Mouse (Mus musculus) naive thymus-derived CD4-positive, alpha-beta T cell, adult 2 months (primary cell): ENCODE data around the gene Nrxn3.

Experiments used
- DNase-seq: peaks from one replicate; pipeline ENCODE4 v3.0.0-alpha.2; 2011; ENCODE audit warnings: low read depth

Nrxn3 gene

GRCm38 (mm10) chr12:90131927-90132869, 1409.5 kb downstream of the Nrxn3 start:
- no peak for DNase-seq

DNA sequence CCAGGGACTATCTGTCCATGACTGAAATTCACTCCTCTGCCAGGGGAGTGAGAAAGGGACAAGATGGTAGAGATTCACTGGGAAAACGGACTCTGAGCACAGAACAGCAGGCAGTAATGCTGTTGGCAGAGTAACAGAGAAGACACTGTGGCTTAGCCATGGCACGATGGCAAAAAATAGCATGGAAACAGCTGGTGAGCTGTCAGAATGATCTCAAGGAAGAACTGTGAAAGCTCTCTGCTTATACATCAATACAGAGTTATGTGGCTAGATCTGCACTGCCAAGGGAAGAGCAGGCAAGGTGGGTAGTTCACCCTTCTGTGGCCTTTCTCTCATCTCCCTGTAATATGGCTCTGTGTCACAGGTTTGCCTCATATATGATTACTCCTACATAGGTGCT, 1419.3 kb downstream of the Nrxn3 start:
- DNase-seq = no peak

DNA sequence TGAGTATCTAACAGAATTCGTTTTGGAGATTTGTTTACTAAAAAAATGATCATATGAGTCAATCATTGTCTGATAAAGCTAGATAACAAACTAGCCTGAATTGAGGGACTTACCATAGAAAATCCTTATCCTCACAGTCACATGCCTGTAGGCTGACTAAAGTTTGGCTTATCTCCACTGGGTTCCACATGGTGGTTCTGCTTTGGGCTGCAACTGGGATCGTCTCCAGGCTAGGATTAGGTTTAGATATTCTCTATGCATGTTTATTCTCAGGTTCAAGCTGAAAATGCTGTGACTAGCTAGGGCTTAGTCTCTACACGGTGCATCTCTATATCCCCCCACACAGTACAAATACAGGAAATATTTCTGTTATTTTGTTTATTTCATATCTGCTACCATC, 1421.6 kb downstream of the Nrxn3 start:
- no peak for DNase-seq

- DNase-seq = no peak
These were observed 1435.6 kb downstream of the Nrxn3 start for GRCm38 (mm10) chr12:90158131-90158772.

GRCm38 (mm10) chr12:90159911-90160310, 1437.2 kb downstream of the Nrxn3 start:
- no peak for DNase-seq

- no peak for DNase-seq
These were observed 1443.4 kb downstream of the Nrxn3 start for GRCm38 (mm10) chr12:90166118-90166517.

DNA sequence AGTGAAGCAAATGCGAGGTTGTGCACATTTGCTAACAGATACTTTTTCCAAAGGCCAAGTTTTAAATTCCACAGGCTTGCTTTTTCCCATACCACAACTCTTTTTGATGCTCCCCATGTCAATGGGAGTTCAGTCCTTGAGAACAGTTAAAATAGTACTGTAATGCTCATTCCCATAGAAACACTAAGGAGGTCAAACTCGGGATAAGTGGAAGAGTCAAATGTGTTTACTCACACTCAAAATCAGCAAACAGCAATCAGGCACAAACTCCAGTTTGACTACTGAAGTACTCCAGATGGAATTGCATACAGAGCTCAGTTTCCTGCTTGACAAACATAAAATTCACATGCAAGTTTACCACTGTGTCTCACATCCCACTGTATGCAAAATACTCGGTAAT, 1458.9 kb downstream of the Nrxn3 start:
- DNase-seq = no peak

DNA sequence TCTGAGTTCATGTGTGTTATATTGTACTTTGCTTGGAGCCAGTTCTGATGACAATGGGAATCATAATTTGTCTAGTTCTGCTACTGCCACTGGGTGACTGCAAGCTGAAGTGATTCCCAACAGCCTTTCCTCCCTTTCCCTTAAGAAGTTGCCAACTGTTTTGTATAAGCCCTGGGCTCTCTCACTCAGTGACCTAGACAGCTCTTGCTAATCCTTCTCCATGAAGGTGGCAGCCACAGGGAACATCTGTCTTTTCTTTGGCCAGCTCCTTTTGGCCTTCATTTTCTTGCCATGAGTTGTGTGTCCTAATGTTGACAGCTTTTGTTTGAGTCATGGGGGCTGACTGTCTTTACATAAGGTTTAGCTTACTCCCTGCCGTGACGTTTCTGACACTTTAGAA, 1460.3 kb downstream of the Nrxn3 start:
- no peak for DNase-seq

GRCm38 (mm10) chr12:90196161-90196560, 1473.5 kb downstream of the Nrxn3 start:
- no peak for DNase-seq

GRCm38 (mm10) chr12:90197994-90198393, 1475.3 kb downstream of the Nrxn3 start:
- DNase-seq = no peak

- no peak for DNase-seq
These were observed 1479.8 kb downstream of the Nrxn3 start for GRCm38 (mm10) chr12:90202501-90202900.

- no peak for DNase-seq
These were observed 1488.7 kb downstream of the Nrxn3 start for GRCm38 (mm10) chr12:90211410-90211809.

- no peak for DNase-seq
These were observed 1494.4 kb downstream of the Nrxn3 start for GRCm38 (mm10) chr12:90217060-90217459.

GRCm38 (mm10) chr12:90229062-90229461, 1506.4 kb downstream of the Nrxn3 start:
- no peak for DNase-seq

DNA sequence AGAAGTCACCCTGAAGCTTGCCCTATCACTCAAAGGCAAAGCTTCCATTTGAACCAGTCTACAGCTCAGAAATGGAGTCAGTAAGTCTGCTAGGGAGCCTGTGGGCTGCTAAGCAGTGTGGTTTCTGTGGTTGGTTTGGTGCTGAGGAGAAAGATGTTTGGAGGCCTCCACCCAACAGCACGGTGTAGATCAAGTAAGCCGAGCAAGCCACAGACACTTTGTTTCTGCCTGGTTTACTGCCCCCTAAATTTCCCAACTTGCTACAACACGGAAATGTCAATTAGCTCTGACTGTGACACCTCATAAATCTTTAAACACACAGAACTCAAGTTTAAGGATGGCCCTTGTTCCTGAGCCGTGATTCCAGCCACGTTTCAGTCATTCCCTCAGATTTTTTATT, 1513.4 kb downstream of the Nrxn3 start:
- DNase-seq = peak; percentile 1

GRCm38 (mm10) chr12:90260301-90260700, 1537.6 kb downstream of the Nrxn3 start:
- DNase-seq = no peak

GRCm38 (mm10) chr12:90268111-90268510, 1545.4 kb downstream of the Nrxn3 start:
- no peak for DNase-seq

GRCm38 (mm10) chr12:90270763-90271379, 1548.2 kb downstream of the Nrxn3 start:
- no peak for DNase-seq

- no peak for DNase-seq
These were observed 1552.1 kb downstream of the Nrxn3 start for GRCm38 (mm10) chr12:90274621-90275236.

- DNase-seq = no peak
These were observed 1558.6 kb downstream of the Nrxn3 start for GRCm38 (mm10) chr12:90281236-90281635.

DNA sequence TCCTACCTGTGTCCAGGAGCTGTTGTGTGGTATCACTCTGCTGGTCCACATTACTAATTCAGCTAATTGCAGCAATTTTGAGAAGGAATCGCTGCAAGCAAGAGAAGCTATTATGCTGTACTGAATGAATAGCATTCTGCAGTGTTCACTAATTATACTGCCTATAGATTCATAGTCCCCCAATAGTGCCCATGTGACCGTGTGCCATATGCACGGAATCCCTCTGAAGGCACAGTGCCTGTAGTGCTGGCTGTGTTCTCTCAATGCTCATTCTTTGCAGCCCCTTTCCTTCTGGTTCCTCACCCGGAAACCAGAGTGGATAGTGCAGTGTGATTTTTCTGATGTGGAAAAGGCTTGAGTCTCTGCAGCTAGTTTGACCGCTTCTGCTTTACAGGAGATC, 1560.3 kb downstream of the Nrxn3 start:
- no peak for DNase-seq

- no peak for DNase-seq
These were observed 1580.0 kb downstream of the Nrxn3 start for GRCm38 (mm10) chr12:90302671-90303070.
